Mouse (Mus musculus): ENCODE measurements around the gene Foxe1. TPM values are rescaled to one million over a fixed set of nuclear protein-coding genes. Genes with fewer than 3 reads are reported as not detected.

The Foxe1 gene
- total RNA-seq, 2 experiments from 2014 or later, result 0.14 TPM; not detected in 1

Other genes with a start within 250 kb of the Foxe1 start
- gene Ncbp1, start 205.0 kb upstream of the Foxe1 start, total RNA-seq (2021), result 10 to 100 TPM; 35.5 to 36.9 TPM
- 10 to 100 TPM; 19.3 to 20.3 TPM for gene Tstd2, start 204.9 kb upstream of the Foxe1 start, total RNA-seq (2021)
- 10 to 100 TPM; 10.2 to 11.9 TPM for gene Xpa, start 147.3 kb upstream of the Foxe1 start, total RNA-seq (2021)
- gene Trmo, start 45.8 kb downstream of the Foxe1 start, total RNA-seq (2021), result 1 to 10 TPM; 3.8 to 5.4 TPM
- under 1 TPM in 1 of 2 experiments, not detected in 1; 0.36 TPM for gene Hemgn, start 69.9 kb downstream of the Foxe1 start, total RNA-seq (2021)
- gene Anp32b, start 107.3 kb downstream of the Foxe1 start, total RNA-seq (2021), result 100 to 1,000 TPM; 121 to 122 TPM
- 10 to 100 TPM; 42.4 to 45.0 TPM for gene Nans, start 145.6 kb downstream of the Foxe1 start, total RNA-seq (2021)
- gene Trim14, start 192.5 kb downstream of the Foxe1 start, total RNA-seq (2021), result 1 to 10 TPM in 1 of 2 experiments, under 1 TPM in 1; 0.76 to 1.3 TPM